Mouse (Mus musculus) lung, postnatal 36 days (tissue): ENCODE measurements at regions not wholly inside any gene's neighbourhood (a gene's known extent, or its start where the extent isn't known, plus 50 kb on each side); places are given as distances from the start of the nearest gene placed in this dataset.

Experiments used
- DNase-seq: peaks from one replicate; pipeline ENCODE4 v3.0.0; 2022; ENCODE audit warnings: mixed read lengths

DNA sequence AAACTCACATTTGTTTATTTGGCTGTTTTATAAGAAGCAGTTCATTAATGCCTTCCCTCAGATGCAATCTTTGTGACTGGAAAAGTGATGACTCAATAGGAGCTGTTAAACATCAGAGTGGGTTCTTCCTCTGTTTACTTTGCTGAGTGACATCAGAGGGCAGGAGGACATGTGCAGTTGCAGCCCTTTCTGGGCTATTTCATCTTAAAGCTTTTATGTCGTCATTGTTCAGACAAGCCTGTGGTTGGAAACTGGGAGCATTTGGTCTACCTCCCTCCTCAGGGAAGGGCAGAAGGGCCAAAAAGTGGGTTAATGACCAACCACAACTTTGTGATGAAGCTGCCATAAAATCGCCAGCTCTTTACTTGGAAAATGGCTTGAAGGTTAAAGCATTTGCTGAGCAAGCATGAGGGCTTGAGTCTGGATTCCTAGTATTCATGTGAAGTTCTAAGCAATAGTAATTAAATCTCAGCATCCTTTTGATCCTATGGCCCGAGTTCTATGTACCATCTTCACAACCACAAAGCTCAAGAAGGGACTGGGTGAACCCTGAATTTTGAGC is 103.8 kb upstream of the Igfbp3 start:
- DNase-seq, result no peak

DNA sequence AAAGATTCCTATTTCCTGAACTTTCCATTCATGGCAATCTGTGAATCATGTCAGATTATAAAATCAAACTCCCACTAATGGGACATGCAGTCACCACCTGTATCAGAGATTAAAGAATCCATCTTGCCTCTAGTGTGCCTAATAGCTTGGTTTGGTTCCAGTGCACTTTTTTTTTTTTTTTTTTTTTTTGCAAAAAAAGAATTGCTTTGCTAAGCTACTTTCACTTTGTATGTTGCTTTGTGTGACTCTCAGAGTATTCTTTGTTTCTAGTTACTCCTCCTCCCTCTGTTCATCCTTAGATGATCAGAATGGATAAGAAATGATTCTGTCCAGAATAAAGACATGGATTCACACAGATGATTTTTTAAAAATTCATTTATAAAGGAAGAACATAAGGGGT is 82.5 kb upstream of the Igfbp3 start:
- no peak for DNase-seq

DNA sequence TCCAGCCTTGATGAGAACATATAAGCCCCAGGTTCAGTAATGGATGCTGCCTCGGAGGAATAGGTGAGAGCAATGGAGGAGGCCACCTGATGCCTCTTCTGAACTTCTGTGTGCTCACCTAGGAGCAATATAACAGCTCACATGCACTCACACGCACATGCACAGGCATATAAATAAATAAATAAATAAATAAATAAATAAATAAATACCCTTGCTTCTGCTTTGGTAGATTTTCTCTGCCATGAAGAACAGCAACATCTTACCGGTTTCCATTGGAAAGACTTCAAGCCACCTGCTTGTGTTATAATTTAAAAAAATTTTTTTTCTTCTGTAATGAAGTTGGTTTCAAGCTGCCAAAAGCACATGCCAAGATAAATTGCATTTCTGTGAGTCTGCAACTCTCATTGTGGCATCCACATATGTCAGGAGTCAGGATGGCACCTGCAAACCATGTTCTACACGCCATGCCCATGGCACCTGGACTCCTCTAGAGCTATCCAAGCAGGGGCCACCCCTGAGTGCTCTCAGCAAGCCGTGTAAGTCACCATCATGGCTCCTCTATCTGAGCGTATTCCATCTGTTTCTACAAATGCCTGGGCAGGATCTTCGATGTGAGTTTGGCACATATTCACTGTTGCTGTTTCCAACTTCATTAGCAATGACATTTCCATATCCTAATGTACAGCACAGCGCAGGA is 75.7 kb upstream of the Igfbp3 start:
- no peak for DNase-seq

DNA sequence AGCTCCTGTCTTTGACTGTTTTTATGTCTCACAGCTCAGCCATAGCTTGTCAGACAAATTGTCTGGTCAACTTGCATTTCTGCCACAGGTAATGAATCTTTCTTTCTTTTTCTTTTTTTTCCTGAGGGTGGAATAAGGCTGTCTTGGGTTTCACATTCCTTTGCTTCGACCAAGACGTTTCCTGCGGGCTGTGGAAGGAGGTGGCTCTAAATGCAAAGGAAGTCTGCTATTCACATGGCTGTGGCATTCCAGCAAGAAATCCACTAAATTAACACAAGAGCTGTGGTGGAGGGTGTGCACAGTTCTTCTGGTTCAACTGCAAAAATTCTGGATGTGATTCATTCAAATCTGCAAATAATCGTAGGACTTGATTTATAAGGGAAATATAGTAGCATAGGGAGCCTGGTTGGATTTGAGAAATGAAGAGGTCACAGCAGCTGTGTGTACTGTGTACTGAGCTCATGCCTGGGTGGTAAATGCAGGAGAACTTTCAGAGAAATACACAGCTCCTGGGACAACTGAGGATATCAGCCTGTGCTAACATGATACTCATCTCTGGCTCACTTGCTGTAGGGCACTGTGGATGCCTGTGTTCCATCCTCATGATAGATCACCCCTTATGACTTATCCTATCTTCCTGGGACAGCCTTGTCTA is 71.2 kb upstream of the Igfbp3 start:
- DNase-seq, result no peak

DNA sequence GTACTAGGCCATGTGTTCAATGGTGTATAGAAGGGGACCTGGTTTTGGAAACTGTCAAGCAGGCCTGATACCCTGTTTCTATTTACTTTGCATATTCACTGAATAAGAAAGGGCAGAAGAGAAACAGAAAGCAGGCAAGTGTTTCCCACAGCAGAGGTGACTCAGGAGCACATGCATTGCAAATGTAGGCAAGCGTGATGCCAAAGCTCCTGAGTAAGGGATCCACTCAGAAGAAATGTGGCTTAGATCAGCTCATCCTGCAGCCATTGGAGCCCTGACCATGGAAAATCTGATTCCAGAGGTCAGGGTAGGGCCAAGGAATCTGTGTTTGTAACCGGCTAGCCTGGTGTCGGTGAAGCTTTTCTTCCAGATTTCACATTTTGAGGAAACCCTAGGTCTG is 69.3 kb upstream of the Igfbp3 start:
- no peak for DNase-seq

DNA sequence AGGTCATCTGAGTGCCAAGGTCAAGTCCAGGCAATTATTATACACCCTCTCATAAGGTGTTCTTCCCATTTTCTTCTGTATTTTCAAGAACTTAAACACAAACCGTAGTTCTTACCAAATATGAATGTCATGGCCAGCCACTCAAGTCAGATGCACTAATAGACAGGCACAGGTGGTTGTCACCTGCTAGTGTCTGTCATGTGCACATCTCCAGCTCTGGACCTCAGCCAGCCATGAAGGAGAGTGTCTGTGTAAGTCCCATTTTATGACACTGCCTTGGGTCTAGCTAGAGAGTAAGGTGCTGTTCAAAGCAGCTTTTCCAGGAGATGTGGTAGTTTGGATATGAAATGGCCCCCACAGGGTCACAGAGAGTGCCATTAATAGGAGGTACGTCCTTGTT is 68.5 kb upstream of the Igfbp3 start:
- DNase-seq, result no peak

DNA sequence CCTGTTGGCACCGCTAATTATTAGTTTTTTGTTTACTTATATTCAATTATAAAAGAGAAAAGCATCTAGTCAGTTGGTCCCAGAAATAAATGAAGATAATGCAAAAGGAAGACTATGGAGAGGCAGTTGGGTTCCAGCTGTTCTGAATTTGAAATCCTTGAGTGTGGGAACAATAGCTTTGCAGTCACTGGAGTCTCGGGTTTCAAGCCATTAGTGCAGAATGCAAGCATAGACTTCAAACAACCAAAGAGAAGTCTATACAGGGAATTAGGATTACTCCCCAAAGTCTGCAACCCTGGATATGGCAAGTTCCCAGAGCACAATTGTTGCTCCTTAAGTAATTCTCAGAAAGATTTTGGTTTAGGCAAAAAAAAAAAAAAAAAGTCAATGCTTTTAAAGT is 67.9 kb upstream of the Igfbp3 start:
- DNase-seq, result no peak

DNA sequence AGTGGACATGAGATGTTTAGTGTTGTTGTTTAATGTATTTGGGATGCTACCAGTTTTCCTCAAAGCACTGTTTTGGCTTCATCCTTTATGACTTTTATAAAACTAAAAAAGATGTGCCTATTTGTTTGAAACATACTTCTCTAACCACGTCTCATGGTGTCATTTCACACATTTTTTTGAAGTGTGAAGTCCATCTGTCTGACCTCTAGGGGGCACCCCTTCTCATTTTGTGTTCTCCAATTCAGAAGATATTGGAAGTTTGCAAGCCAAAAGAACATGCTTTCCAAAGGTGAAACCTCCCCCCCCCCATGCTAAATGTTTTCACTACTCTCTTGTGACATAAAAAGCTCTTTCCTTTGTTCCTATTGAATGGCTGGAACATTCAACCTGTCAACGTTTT is 66.2 kb upstream of the Igfbp3 start:
- DNase-seq, result peak; percentile 22

DNA sequence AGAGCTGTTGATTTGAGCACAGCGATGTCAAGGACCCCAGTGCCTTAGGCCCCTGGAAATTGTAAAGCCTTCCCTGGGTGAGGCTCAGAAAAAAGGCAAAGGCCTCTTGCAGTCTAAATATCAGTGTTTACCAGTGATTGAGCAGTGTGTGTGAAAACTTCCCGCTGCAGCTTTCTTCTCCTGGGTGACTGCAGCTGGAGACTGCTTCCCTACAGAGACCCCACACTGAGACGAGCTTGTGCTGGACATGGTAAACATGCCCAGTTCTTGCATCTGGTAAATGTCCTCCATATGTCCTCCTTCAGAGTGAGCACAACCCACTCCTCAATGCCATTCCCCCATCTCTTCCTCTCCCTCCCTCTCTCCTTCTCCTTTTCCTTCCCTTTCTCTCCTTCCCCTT is 58.8 kb upstream of the Igfbp3 start:
- no peak for DNase-seq

DNA sequence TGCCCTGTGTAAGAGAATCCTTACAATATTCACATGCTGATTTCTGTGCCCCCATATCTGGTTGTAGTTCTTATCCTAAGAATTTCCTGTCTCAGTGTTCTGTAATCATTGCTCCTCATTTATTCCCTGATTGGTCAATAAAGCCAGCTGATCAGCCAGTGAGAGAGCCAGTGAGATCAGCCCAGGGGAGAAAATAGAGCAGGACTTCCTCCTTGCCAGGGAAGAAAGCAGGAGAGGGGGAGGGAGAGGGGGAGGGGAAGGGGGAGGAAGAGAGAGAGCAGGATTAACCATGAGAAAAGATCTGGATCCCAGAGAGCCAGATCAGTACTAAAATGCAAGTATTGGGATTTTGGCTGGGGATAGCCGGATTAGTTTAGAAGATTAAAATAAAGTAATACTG is 57.2 kb upstream of the Igfbp3 start:
- DNase-seq, result no peak

DNA sequence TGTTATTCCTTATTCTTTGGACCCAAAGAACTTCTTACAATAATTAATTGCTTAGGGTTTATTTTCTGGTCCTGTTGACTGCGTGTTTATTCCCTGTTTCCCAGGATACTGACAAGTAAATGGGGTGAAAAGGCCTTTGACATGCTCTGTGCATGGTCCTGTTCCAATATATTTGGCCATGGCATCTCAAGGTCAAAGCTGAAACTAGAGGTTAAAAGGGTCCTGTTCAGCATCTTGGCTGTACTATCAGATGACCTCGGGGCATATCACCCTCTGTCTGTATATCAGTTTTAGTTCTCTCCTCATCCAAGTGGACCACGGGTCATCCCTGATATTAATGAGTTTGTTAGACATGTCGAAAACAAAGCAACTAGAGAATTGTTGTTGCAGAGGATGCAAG is 50.2 kb upstream of the Igfbp3 start:
- peak; percentile 28 for DNase-seq
